Mouse (Mus musculus) MEL (cell line): ENCODE data around the gene Golga4. TPM values are rescaled to one million over a fixed set of nuclear protein-coding genes. Genes with fewer than 3 reads are reported as not detected.

ENCODE experiments used
- DNase-seq: peaks from one replicate; pipeline ENCODE4 v3.0.0; 2011; ENCODE audit warnings: low read depth, low spot score
- H3K27ac ChIP-seq: 2 replicates; pipeline ENCODE4 v1.5.1; 2012; ENCODE audit warnings: low read depth, mild to moderate bottlenecking, control low read depth, low read length, moderate library complexity; ENCODE audit not compliant: control insufficient read depth
- H3K27me3 ChIP-seq, 2 experiments: fragments of 150-350 bp in 1 of 2; sonication (generic) in 1 of 2; 2 replicates each; pipeline ENCODE4 v1.6.1; 2012; ENCODE audit warnings: low read length in 2 of 2, mild to moderate bottlenecking in 2 of 2, improper control_type of control experiment in 1 of 2, moderate library complexity in 1 of 2; ENCODE audit not compliant: insufficient read depth in 2 of 2, control insufficient read depth in 1 of 2
- H3K36me3 ChIP-seq, 2 experiments: 2 replicates each; pipeline ENCODE4 v1.6.1; 2012 to 2014; ENCODE audit warnings: low read length in 2 of 2, improper control_type of control experiment in 1 of 2, inconsistent platforms in 1 of 2, mild to moderate bottlenecking in 1 of 2; ENCODE audit not compliant: insufficient read depth in 2 of 2, control insufficient read depth in 1 of 2
- H3K4me1 ChIP-seq, 2 experiments: fragments of 150-350 bp in 1 of 2; sonication (generic) in 1 of 2; 2 replicates each; pipeline ENCODE4 v1.6.1; 2012; ENCODE audit warnings: low read length in 2 of 2, improper control_type of control experiment in 1 of 2, mild to moderate bottlenecking in 1 of 2; ENCODE audit not compliant: insufficient read depth in 2 of 2, control insufficient read depth in 1 of 2
- H3K4me3 ChIP-seq, 2 experiments: fragments of 150-350 bp in 1 of 2; sonication (generic) in 1 of 2; 2 replicates each; pipeline ENCODE4 v1.5.1; 2012; ENCODE audit warnings: low read depth in 2 of 2, low read length in 2 of 2, mild to moderate bottlenecking in 2 of 2, moderate library complexity in 2 of 2, control low read depth in 1 of 2, improper control_type of control experiment in 1 of 2; ENCODE audit not compliant: control insufficient read depth in 1 of 2, insufficient read depth in 1 of 2
- H3K79me2 ChIP-seq: 2 replicates; pipeline ENCODE4 v1.6.1; 2012; ENCODE audit warnings: mild to moderate bottlenecking, low read length, moderate library complexity; ENCODE audit not compliant: control insufficient read depth, poor library complexity, insufficient read depth
- H3K9ac ChIP-seq: 2 replicates; pipeline ENCODE4 v1.6.1; 2012; ENCODE audit warnings: low read depth, mild to moderate bottlenecking, control low read depth, low read length, moderate library complexity; ENCODE audit not compliant: control insufficient read depth, poor library complexity, severe bottlenecking
- H3K9me3 ChIP-seq: fragments of 150-350 bp; sonication (generic); replicated peaks from 2 replicates; pipeline ENCODE4 v1.6.1; 2012; ENCODE audit warnings: mild to moderate bottlenecking, low read length, improper control_type of control experiment, moderate library complexity; ENCODE audit not compliant: insufficient read depth
- BHLHE40 ChIP-seq: IDR thresholded peaks from 2 replicates; pipeline ENCODE4 v1.6.1; 2012; ENCODE audit warnings: low read depth, mild to moderate bottlenecking, inconsistent platforms, low read length, improper control_type of control experiment, borderline replicate concordance
- CHD1 ChIP-seq: IDR thresholded peaks from 2 replicates; pipeline ENCODE4 v1.6.1; 2012; ENCODE audit warnings: low read depth, mild to moderate bottlenecking, inconsistent platforms, low read length, improper control_type of control experiment
- CHD2 ChIP-seq: IDR thresholded peaks from 2 replicates; pipeline ENCODE4 v1.6.1; 2011; ENCODE audit warnings: low read length, improper control_type of control experiment
- CTCF ChIP-seq, 3 experiments: IDR thresholded peaks in 2 of 3; conservative IDR thresholded peaks in 1 of 3; 2 replicates each; pipeline ENCODE4 v1.5.1; 2011 to 2012; ENCODE audit warnings: low read length in 3 of 3, low read depth in 2 of 3, mild to moderate bottlenecking in 2 of 3, improper control_type of control experiment in 1 of 3, inconsistent platforms in 1 of 3, mixed read lengths in 1 of 3, moderate library complexity in 1 of 3; ENCODE audit not compliant: control insufficient read depth in 1 of 3, insufficient read depth in 1 of 3, poor library complexity in 1 of 3, severe bottlenecking in 1 of 3
- ELF1 ChIP-seq: IDR thresholded peaks from 2 replicates; pipeline ENCODE4 v1.6.1; 2014; ENCODE audit warnings: low read depth, mild to moderate bottlenecking, inconsistent platforms, low read length, improper control_type of control experiment, moderate library complexity
- EP300 ChIP-seq, 2 experiments: IDR thresholded peaks; 2 replicates each; pipeline ENCODE4 v1.6.1; 2011; ENCODE audit warnings: improper control_type of control experiment in 2 of 2, low read length in 2 of 2, low read depth in 1 of 2, mild to moderate bottlenecking in 1 of 2
- ETS1 ChIP-seq: IDR thresholded peaks from 2 replicates; pipeline ENCODE4 v1.6.1; 2012; ENCODE audit warnings: low read depth, mild to moderate bottlenecking, inconsistent platforms, low read length, improper control_type of control experiment, moderate library complexity
- GATA1 ChIP-seq: IDR thresholded peaks from 2 replicates; pipeline ENCODE4 v1.6.1; 2011; ENCODE audit warnings: low read depth, low read length, improper control_type of control experiment
- HCFC1 ChIP-seq: IDR thresholded peaks from 2 replicates; pipeline ENCODE4 v1.6.1; 2012; ENCODE audit warnings: low read depth, mild to moderate bottlenecking, inconsistent platforms, low read length, improper control_type of control experiment, moderate library complexity
- JUND ChIP-seq: IDR thresholded peaks from 2 replicates; pipeline ENCODE4 v1.6.1; 2011; ENCODE audit warnings: low read depth, mild to moderate bottlenecking, improper control_type of control experiment, low read length
- KAT2A ChIP-seq: conservative IDR thresholded peaks from 2 replicates; pipeline ENCODE4 v1.6.1; 2012; ENCODE audit warnings: low read depth, low read length, improper control_type of control experiment, inconsistent platforms
- MAFK ChIP-seq: IDR thresholded peaks from 2 replicates; pipeline ENCODE4 v1.6.1; 2011; ENCODE audit warnings: low read depth, mild to moderate bottlenecking, low read length, improper control_type of control experiment, borderline replicate concordance
- MAX ChIP-seq: IDR thresholded peaks from 2 replicates; pipeline ENCODE4 v1.6.1; 2011; ENCODE audit warnings: low read length, improper control_type of control experiment
- MAZ ChIP-seq: IDR thresholded peaks from 2 replicates; pipeline ENCODE4 v1.6.1; 2012; ENCODE audit warnings: low read depth, mild to moderate bottlenecking, inconsistent platforms, low read length, improper control_type of control experiment
- MXI1 ChIP-seq: IDR thresholded peaks from 2 replicates; pipeline ENCODE4 v1.6.1; 2011; ENCODE audit warnings: mild to moderate bottlenecking, low read depth, low read length, improper control_type of control experiment
- MYB ChIP-seq: IDR thresholded peaks from 2 replicates; pipeline ENCODE4 v1.6.1; 2011; ENCODE audit warnings: mild to moderate bottlenecking, low read depth, low read length, improper control_type of control experiment
- MYC ChIP-seq: IDR thresholded peaks from 2 replicates; pipeline ENCODE4 v1.6.1; 2011; ENCODE audit warnings: low read depth, mild to moderate bottlenecking, low read length, improper control_type of control experiment, moderate library complexity
- NRF1 ChIP-seq: IDR thresholded peaks from 2 replicates; pipeline ENCODE4 v1.6.1; 2014; ENCODE audit warnings: low read depth, mild to moderate bottlenecking, inconsistent platforms, low read length, improper control_type of control experiment, moderate library complexity; ENCODE audit not compliant: poor library complexity, insufficient read depth, severe bottlenecking
- POLR2AphosphoS5 ChIP-seq: IDR thresholded peaks from 2 replicates; pipeline ENCODE4 v1.6.1; 2012; ENCODE audit warnings: low read depth, borderline replicate concordance, mild to moderate bottlenecking, inconsistent platforms, low read length, moderate library complexity, mixed read lengths
- RAD21 ChIP-seq: IDR thresholded peaks from 2 replicates; pipeline ENCODE4 v1.6.1; 2011; ENCODE audit warnings: mild to moderate bottlenecking, low read depth, low read length, improper control_type of control experiment
- RCOR1 ChIP-seq: IDR thresholded peaks from 2 replicates; pipeline ENCODE4 v1.6.1; 2012; ENCODE audit warnings: low read depth, mild to moderate bottlenecking, inconsistent platforms, low read length, improper control_type of control experiment
- SIN3A ChIP-seq: IDR thresholded peaks from 2 replicates; pipeline ENCODE4 v1.6.1; 2012; ENCODE audit warnings: low read length, improper control_type of control experiment, inconsistent platforms
- SMC3 ChIP-seq: IDR thresholded peaks from 2 replicates; pipeline ENCODE4 v1.6.1; 2011; ENCODE audit warnings: low read depth, low read length, improper control_type of control experiment
- TBP ChIP-seq: IDR thresholded peaks from 2 replicates; pipeline ENCODE4 v1.8.0; 2011; ENCODE audit warnings: low read depth, low read length, improper control_type of control experiment
- TCF12 ChIP-seq: IDR thresholded peaks from 2 replicates; pipeline ENCODE4 v1.6.1; 2014; ENCODE audit warnings: low read depth, mild to moderate bottlenecking, inconsistent platforms, low read length, improper control_type of control experiment, moderate library complexity
- UBTF ChIP-seq: IDR thresholded peaks from 2 replicates; pipeline ENCODE4 v1.6.1; 2012; ENCODE audit warnings: low read depth, mild to moderate bottlenecking, inconsistent platforms, low read length, improper control_type of control experiment, moderate library complexity, borderline replicate concordance; ENCODE audit not compliant: insufficient read depth
- USF1 ChIP-seq: IDR thresholded peaks from 2 replicates; pipeline ENCODE4 v1.6.1; 2014; ENCODE audit warnings: low read depth, mild to moderate bottlenecking, inconsistent platforms, low read length, improper control_type of control experiment, moderate library complexity
- USF2 ChIP-seq, 2 experiments: IDR thresholded peaks; 2 replicates each; pipeline ENCODE4 v1.6.1; 2011 to 2012; ENCODE audit warnings: improper control_type of control experiment in 2 of 2, low read length in 2 of 2, borderline replicate concordance in 1 of 2, inconsistent platforms in 1 of 2, low read depth in 1 of 2, mild to moderate bottlenecking in 1 of 2; ENCODE audit not compliant: insufficient read depth in 1 of 2
- ZC3H11A ChIP-seq: IDR thresholded peaks from 2 replicates; pipeline ENCODE4 v1.6.1; 2012; ENCODE audit warnings: low read depth, mild to moderate bottlenecking, inconsistent platforms, low read length, improper control_type of control experiment
- ZKSCAN1 ChIP-seq: IDR thresholded peaks from 2 replicates; pipeline ENCODE4 v1.6.1; 2012; ENCODE audit warnings: low read depth, mild to moderate bottlenecking, inconsistent platforms, low read length, improper control_type of control experiment, moderate library complexity
- ZMIZ1 ChIP-seq: IDR thresholded peaks from 2 replicates; pipeline ENCODE4 v1.6.1; 2012; ENCODE audit warnings: low read depth, mild to moderate bottlenecking, inconsistent platforms, low read length, improper control_type of control experiment, moderate library complexity
- polyA plus RNA-seq, 2 experiments: library from polyadenylated mRNA; stranded (reverse) in 1 of 2; unstranded in 1 of 2; fragments of >175 nt in 1 of 2; fragments of >200 nt in 1 of 2; gene quantifications; 2 replicates each; pipeline versions ENCODE4 v1.2.1 to v1.2.4; 2012; ENCODE audit warnings: low replicate concordance in 2 of 2, low read depth in 1 of 2; ENCODE audit not compliant: insufficient read length in 2 of 2, insufficient read depth in 1 of 2, missing spikeins in 1 of 2
- total RNA-seq: library from RNA; depleted of rRNA; stranded (reverse); fragments of 300-350 nt; gene quantifications from 2 replicates; pipeline ENCODE4 v1.2.3, GENCODE M21; 2012

Golga4 gene
- total and polyA plus RNA-seq, 3 experiments = 29.8 to 465 (median 38.9) TPM

GRCm38 (mm10) chr9:118516162-118516561 lies 10.1 kb downstream of the Golga4 start:
- TF ChIP-seq ZMIZ1 (no peak), USF2 (IDR thresholded peaks at IDR 0.05; ENCODE audit: borderline replicate concordance in 1 of 2, insufficient read depth in 1 of 2, low read depth in 1 of 2, low read length in 2 of 2) (no peak), ETS1 (peak; percentile 87), SIN3A (peak; percentile 75), RCOR1 (peak; percentile 81), USF1 (peak; percentile 88), CHD1 (no peak), GATA1 (peak; percentile 80), UBTF (no peak), TCF12 (peak; percentile 46), MAZ (peak; percentile 56; the same call in 1 of the 2 replicates), MAFK (no peak), BHLHE40 (peak; percentile 78), ZKSCAN1 (0 out of 2 replicates have a peak, but pooled peaks have one; percentile 8), ELF1 (no peak), NRF1 (no peak), MYC (peak; percentile 85), TBP (no peak), KAT2A (no peak), POLR2AphosphoS5 (no peak), MYB (peak; percentile 38; the same call in 1 of the 2 replicates), ZC3H11A (no peak), HCFC1 (no peak), EP300 (IDR thresholded peaks at IDR 0.05; ENCODE audit: low read depth in 1 of 2, low read length in 2 of 2) (peak; percentile 56 to 74; a peak in 3 of 4 replicates), MXI1 (peak; percentile 88), SMC3 (no peak), CHD2 (no peak), JUND (no peak), RAD21 (no peak), MAX (peak; percentile 66; the same call in 1 of the 2 replicates), CTCF (IDR thresholded peaks at IDR 0.05 in 2 of 3, conservative IDR thresholded peaks at IDR 0.05 in 1 of 3; ENCODE audit: control insufficient read depth in 1 of 3, insufficient read depth in 1 of 3, low read depth in 2 of 3, low read length in 3 of 3, poor library complexity in 1 of 3, severe bottlenecking in 1 of 3) (no peak)
- Histone ChIP-seq H3K4me3 (no peak overlapping the region), H3K27me3 (no peaks in the 10 kb centered on the region), H3K9ac (no peak overlapping the region), H3K36me3 (peaks cover 12 to 49% of the 10 kb centered on the region in 2 experiments), H3K9me3 (no peaks in the 10 kb centered on the region), H3K27ac (peak overlapping the region; percentile 74), H3K4me1 (peaks cover 28 to 40% of the 10 kb centered on the region in 2 experiments), H3K79me2 (peaks cover 32% of the 10 kb centered on the region)
- DNase-seq = peak; percentile 69
